Mouse (Mus musculus): ENCODE results near the gene Lekr1. TPM values are rescaled to one million over a fixed set of nuclear protein-coding genes. Genes with fewer than 3 reads are reported as not detected.

The Lekr1 gene
- total and polyA plus RNA-seq, 2 experiments from 2014 or later: 2.9 to 6.8 TPM

GRCm38 (mm10) chr3:65661731-65662130 is 4.3 kb upstream of the Lekr1 start:
- ATAC-seq: no peak
- no peak for DNase-seq (ENCODE audit: low spot score)
- Histone ChIP-seq H3K4me2 (ENCODE audit: low read depth, low read length) (no peak overlapping the region), H3K9me3 (ENCODE audit: low read length) (no peaks in the 10 kb centered on the region), H3K4me3 (ENCODE audit: low read length) (no peak overlapping the region), H3K27ac (no peak overlapping the region), H3K27me3 (ENCODE audit: insufficient read depth, low read length) (no peaks in the 10 kb centered on the region), H3K36me3 (ENCODE audit: insufficient read depth, low read length) (no peaks in the 10 kb centered on the region), H3K4me1 (ENCODE audit: insufficient read depth, low read length) (0 out of 2 replicates have a peak, but pooled peaks cover 2% of the 10 kb centered on the region), H3K9ac (replicated peaks; ENCODE audit: low read length) (no peak overlapping the region)
- TF ChIP-seq CTCF (IDR thresholded peaks at IDR 0.05; ENCODE audit: low read depth): no peak
- WGBS: 76% methylated on average over 3 of the region's 3 CpGs

DNA sequence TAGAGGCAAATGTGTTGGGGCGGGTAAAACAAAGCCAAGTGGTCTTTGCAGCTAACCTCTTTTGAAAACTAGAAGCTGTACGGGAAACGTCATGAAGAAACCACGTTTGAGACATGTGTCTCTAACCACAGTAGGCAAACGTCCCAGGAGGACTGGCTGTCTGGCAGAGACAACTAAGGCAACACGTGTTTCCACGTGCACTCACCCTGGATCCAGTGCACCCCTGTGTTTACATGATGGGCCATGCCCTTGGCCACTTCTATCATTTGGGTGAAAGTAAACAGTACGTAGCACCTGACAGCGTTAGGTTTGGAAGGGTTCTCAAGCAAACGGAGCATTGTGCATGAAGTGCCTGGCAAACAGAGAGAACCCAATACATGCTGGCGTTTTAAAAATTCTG is 2.9 kb upstream of the Lekr1 start:
- no peak overlapping the region for H3K9ac ChIP-seq (replicated peaks; ENCODE audit: low read length)
- DNase-seq (ENCODE audit: low spot score) (no peak), ATAC-seq (no peak)
- no peak for TF ChIP-seq CTCF (IDR thresholded peaks at IDR 0.05; ENCODE audit: low read depth)
- no peaks in the 10 kb centered on the region for H3K36me3 ChIP-seq (ENCODE audit: insufficient read depth, low read length)
- H3K27ac ChIP-seq: no peak overlapping the region
- WGBS: 60% methylated on average over 11 of the region's 11 CpGs
- H3K9me3 ChIP-seq (ENCODE audit: low read length): no peaks in the 10 kb centered on the region
- no peak overlapping the region for H3K4me3 ChIP-seq (ENCODE audit: low read length)
- no peak overlapping the region for H3K4me2 ChIP-seq (ENCODE audit: low read depth, low read length)
- H3K27me3 ChIP-seq (ENCODE audit: insufficient read depth, low read length): no peaks in the 10 kb centered on the region
- no peaks in the 10 kb centered on the region for H3K4me1 ChIP-seq (ENCODE audit: insufficient read depth, low read length)

DNA sequence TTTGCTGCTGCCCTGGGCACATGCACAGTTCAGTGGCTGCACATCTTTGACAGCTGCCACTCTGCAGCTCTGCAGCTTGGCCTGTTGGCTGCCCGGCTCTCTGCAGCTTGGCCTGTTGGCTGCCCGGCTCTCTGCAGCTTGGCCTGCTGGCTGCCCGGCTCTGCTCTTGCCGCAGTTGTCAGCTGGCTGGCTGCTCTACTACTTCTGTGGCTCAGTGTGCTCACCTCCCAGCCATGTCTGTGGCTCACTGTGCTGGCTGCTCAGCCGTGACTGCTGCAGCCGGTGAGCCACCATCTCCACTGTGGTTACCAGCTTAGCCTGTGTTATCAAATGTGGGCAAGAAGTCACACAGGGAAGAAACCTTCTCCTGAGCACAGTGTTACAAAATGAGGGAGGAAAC is 4.2 kb downstream of the Lekr1 start:
- Histone ChIP-seq H3K4me1 (ENCODE audit: insufficient read depth, low read length) (no peaks in the 10 kb centered on the region), H3K4me2 (ENCODE audit: low read depth, low read length) (no peak overlapping the region), H3K27me3 (ENCODE audit: insufficient read depth, low read length) (no peaks in the 10 kb centered on the region), H3K9me3 (ENCODE audit: low read length) (no peaks in the 10 kb centered on the region), H3K9ac (replicated peaks; ENCODE audit: low read length) (no peak overlapping the region), H3K36me3 (ENCODE audit: insufficient read depth, low read length) (no peaks in the 10 kb centered on the region), H3K4me3 (ENCODE audit: low read length) (no peak overlapping the region), H3K27ac (no peak overlapping the region)
- ATAC-seq: peak; percentile 60
- no peak for TF ChIP-seq CTCF (IDR thresholded peaks at IDR 0.05; ENCODE audit: low read depth)
- 42% methylated on average over 6 of the region's 6 CpGs for WGBS
- peak; percentile 19 for DNase-seq (ENCODE audit: low spot score)

DNA sequence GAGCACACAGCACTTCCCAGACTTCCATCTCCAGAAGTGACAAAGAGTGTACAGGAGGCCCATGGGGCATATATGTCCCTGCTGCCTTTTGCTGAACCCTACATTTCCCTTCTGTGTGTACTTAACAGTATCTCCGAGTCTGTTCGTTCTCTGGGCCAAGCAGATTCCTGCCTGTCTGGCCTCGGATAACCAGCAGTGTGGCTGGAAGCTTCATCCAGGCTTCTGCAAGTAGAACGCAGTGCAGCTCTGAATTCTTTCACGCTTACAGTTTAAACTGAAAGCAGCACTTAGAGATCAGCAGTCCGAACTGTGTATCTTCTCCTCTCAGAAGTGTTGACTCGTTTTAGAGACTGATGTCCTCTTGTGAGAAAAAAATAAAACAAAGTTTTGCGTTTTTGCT is 7.7 kb downstream of the Lekr1 start:
- DNase-seq (ENCODE audit: low spot score) (no peak), ATAC-seq (no peak)
- Histone ChIP-seq H3K4me2 (ENCODE audit: low read depth, low read length) (no peak overlapping the region), H3K36me3 (ENCODE audit: insufficient read depth, low read length) (no peaks in the 10 kb centered on the region), H3K27ac (no peak overlapping the region), H3K4me1 (ENCODE audit: insufficient read depth, low read length) (no peaks in the 10 kb centered on the region), H3K9ac (replicated peaks; ENCODE audit: low read length) (no peak overlapping the region), H3K4me3 (ENCODE audit: low read length) (no peak overlapping the region), H3K27me3 (ENCODE audit: insufficient read depth, low read length) (no peaks in the 10 kb centered on the region), H3K9me3 (ENCODE audit: low read length) (no peaks in the 10 kb centered on the region)
- TF ChIP-seq CTCF (IDR thresholded peaks at IDR 0.05; ENCODE audit: low read depth): no peak
- WGBS: 72% methylated on average over 8 of the region's 8 CpGs

GRCm38 (mm10) chr3:65680612-65681011 is 14.6 kb downstream of the Lekr1 start:
- ATAC-seq: no peak
- Histone ChIP-seq H3K9ac (replicated peaks; ENCODE audit: low read length) (no peak overlapping the region), H3K27me3 (ENCODE audit: insufficient read depth, low read length) (no peaks in the 10 kb centered on the region), H3K4me2 (ENCODE audit: low read depth, low read length) (no peak overlapping the region), H3K4me1 (ENCODE audit: insufficient read depth, low read length) (no peaks in the 10 kb centered on the region), H3K27ac (no peak overlapping the region), H3K36me3 (ENCODE audit: insufficient read depth, low read length) (no peaks in the 10 kb centered on the region), H3K9me3 (ENCODE audit: low read length) (no peaks in the 10 kb centered on the region), H3K4me3 (ENCODE audit: low read length) (no peak overlapping the region)
- no peak for DNase-seq (ENCODE audit: low spot score)
- WGBS: 91% methylated on average over 1 of the region's 1 CpGs
- TF ChIP-seq CTCF (IDR thresholded peaks at IDR 0.05; ENCODE audit: low read depth): no peak

DNA sequence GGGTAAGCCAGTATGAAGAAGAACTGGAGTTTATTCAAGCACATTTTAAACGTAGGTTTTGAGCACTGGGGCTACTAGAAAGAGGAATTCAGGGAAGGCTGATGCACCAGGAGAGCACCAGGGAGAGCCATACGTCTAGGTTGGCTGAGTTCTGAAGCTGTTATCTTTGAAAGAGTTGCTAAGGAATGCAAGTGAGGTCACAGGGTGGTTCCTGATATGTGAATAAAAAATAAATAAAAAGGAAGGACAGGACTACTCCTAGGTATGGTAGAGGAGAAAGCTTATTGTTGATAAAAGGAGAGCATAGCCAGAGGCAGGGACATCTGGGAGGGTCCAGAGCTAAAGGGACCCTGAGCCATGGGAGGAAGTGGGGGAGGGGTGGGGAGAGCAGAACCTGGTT is 23.7 kb downstream of the Lekr1 start:
- no peak for TF ChIP-seq CTCF (IDR thresholded peaks at IDR 0.05; ENCODE audit: low read depth)
- ATAC-seq (no peak), DNase-seq (ENCODE audit: low spot score) (no peak)
- Histone ChIP-seq H3K36me3 (ENCODE audit: insufficient read depth, low read length) (no peaks in the 10 kb centered on the region), H3K4me3 (ENCODE audit: low read length) (no peak overlapping the region), H3K4me2 (ENCODE audit: low read depth, low read length) (no peak overlapping the region), H3K9ac (replicated peaks; ENCODE audit: low read length) (no peak overlapping the region), H3K27me3 (ENCODE audit: insufficient read depth, low read length) (no peaks in the 10 kb centered on the region), H3K4me1 (ENCODE audit: insufficient read depth, low read length) (no peaks in the 10 kb centered on the region), H3K27ac (no peak overlapping the region), H3K9me3 (ENCODE audit: low read length) (no peaks in the 10 kb centered on the region)
- 51% methylated on average over 2 of the region's 2 CpGs for WGBS

- Histone ChIP-seq H3K27ac (no peak overlapping the region), H3K9me3 (ENCODE audit: low read length) (no peaks in the 10 kb centered on the region), H3K9ac (replicated peaks; ENCODE audit: low read length) (no peak overlapping the region), H3K36me3 (ENCODE audit: insufficient read depth, low read length) (no peaks in the 10 kb centered on the region), H3K27me3 (ENCODE audit: insufficient read depth, low read length) (no peaks in the 10 kb centered on the region), H3K4me1 (ENCODE audit: insufficient read depth, low read length) (no peaks in the 10 kb centered on the region), H3K4me2 (ENCODE audit: low read depth, low read length) (no peak overlapping the region), H3K4me3 (ENCODE audit: low read length) (no peak overlapping the region)
- WGBS: 74% methylated on average over 2 of the region's 2 CpGs
- DNase-seq (ENCODE audit: low spot score) (no peak), ATAC-seq (no peak)
- TF ChIP-seq CTCF (IDR thresholded peaks at IDR 0.05; ENCODE audit: low read depth): no peak
Observed at GRCm38 (mm10) chr3:65690850-65691249, 24.8 kb downstream of the Lekr1 start.

Data from hindbrain, postnatal 0 days (tissue).